Mouse (Mus musculus): ENCODE results near the gene Myo1a. TPM values are rescaled to one million over a fixed set of nuclear protein-coding genes. Genes with fewer than 3 reads are reported as not detected.
"Not testable (repeated sequence)": the region's sequence is repeated elsewhere in the genome, so short reads cannot be mapped to it uniquely, and the experiment has no call there.

Gene Myo1a
- polyA plus RNA-seq, 1 experiment = 0.16 TPM

DNA sequence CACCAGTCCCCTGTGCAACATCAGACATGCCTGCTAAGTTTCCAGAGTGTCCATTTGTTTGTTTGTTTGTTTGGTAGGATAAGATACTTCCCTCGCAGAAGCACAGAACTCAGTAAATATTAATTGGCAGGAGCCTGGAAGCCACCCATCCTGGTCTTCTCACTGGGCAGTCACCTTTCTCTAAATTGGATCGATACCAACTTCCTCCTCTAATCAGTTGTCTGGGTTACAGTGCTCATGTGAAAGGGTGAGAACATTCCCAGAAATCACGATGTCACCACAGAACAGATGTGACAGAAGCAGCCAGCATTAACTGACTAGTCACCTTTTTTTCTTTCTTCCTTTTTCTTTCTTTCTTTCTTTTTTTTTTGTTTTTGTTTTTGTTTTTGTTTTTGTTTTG, 50.3 kb downstream of the Myo1a start:
- Histone ChIP-seq H3K79me2 (ENCODE audit: control insufficient read depth, insufficient read depth) (no peaks in the 10 kb centered on the region), H3K36me3 (ENCODE audit: control insufficient read depth, insufficient read depth) (no peaks in the 10 kb centered on the region), H3ac (ENCODE audit: control insufficient read depth, insufficient read length, low read depth) (no peak overlapping the region), H3K27me3 (ENCODE audit: control insufficient read depth, insufficient read depth, insufficient read length) (no peaks in the 10 kb centered on the region), H3K4me3 (ENCODE audit: insufficient read depth, poor library complexity, severe bottlenecking) (no peak overlapping the region), H3K79me3 (ENCODE audit: low read depth) (no peaks in the 10 kb centered on the region)
- TF ChIP-seq MYOD1 (IDR thresholded peaks at IDR 0.05; ENCODE audit: control insufficient read depth, insufficient read length, low read depth) = no peak
- TF ChIP-seq FOSL1 (IDR thresholded peaks at IDR 0.05; ENCODE audit: insufficient read depth, low read length, poor library complexity, severe bottlenecking) = no peak
- no peak for TF ChIP-seq MAX (IDR thresholded peaks at IDR 0.05)
- no peak for TF ChIP-seq USF1 (IDR thresholded peaks at IDR 0.05; ENCODE audit: low read depth)
- no peak for TF ChIP-seq CEBPB (IDR thresholded peaks at IDR 0.05; ENCODE audit: low read depth)
- TF ChIP-seq CTCF (IDR thresholded peaks at IDR 0.05; ENCODE audit: control insufficient read depth, insufficient read depth, insufficient read length) = no peak
- no peak for TF ChIP-seq MYOG (IDR thresholded peaks at IDR 0.05; ENCODE audit: control insufficient read depth, extremely low read depth, insufficient read length)

DNA sequence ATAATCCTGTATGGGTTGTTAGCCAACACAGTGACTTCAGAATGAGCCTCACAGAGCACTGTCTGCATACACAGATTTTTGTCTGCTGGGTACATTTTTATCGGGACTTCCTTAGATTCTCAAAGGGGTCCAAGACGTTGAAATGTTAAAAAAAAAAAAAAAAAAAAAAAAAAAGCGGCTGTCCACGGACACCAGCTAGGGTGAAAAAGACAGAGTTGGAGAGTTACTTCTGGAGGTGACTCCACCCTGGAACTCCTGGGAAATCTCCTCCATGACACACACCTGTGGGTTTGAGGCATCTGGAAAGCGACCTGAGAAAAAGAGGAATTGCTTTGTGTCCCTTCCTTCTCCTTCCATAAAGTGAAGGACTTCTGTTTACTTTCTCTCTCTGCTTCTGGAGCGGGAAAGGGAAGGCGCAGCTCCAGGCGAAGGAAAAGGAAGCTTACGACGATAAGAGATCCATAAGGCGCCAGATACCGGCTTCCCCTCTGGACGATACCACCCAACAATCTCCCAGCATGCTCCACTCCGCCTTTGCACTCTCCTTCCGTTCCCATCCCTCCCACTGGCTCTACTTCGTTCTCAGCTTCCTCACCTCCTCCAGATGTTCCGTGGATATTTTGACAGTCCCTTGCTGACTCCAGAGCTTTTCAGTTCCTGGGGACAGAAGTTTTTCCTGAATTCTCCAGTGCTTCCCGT, 50.9 kb downstream of the Myo1a start:
- H3K79me2 ChIP-seq (ENCODE audit: control insufficient read depth, insufficient read depth) = no peaks in the 10 kb centered on the region
- no peak overlapping the region for H3K4me3 ChIP-seq (ENCODE audit: insufficient read depth, poor library complexity, severe bottlenecking)
- no peak overlapping the region for H3ac ChIP-seq (ENCODE audit: control insufficient read depth, insufficient read length, low read depth)
- H3K27me3 ChIP-seq (ENCODE audit: control insufficient read depth, insufficient read depth, insufficient read length) = no peaks in the 10 kb centered on the region
- no peaks in the 10 kb centered on the region for H3K36me3 ChIP-seq (ENCODE audit: control insufficient read depth, insufficient read depth)
- H3K79me3 ChIP-seq (ENCODE audit: low read depth) = no peaks in the 10 kb centered on the region
- TF ChIP-seq MYOD1 (IDR thresholded peaks at IDR 0.05; ENCODE audit: control insufficient read depth, insufficient read length, low read depth) = no peak
- no peak for TF ChIP-seq USF1 (IDR thresholded peaks at IDR 0.05; ENCODE audit: low read depth)
- no peak for TF ChIP-seq FOSL1 (IDR thresholded peaks at IDR 0.05; ENCODE audit: insufficient read depth, low read length, poor library complexity, severe bottlenecking)
- no peak for TF ChIP-seq MAX (IDR thresholded peaks at IDR 0.05)
- TF ChIP-seq CTCF (IDR thresholded peaks at IDR 0.05; ENCODE audit: control insufficient read depth, insufficient read depth, insufficient read length) = no peak
- no peak for TF ChIP-seq MYOG (IDR thresholded peaks at IDR 0.05; ENCODE audit: control insufficient read depth, extremely low read depth, insufficient read length)
- no peak for TF ChIP-seq CEBPB (IDR thresholded peaks at IDR 0.05; ENCODE audit: low read depth)

DNA sequence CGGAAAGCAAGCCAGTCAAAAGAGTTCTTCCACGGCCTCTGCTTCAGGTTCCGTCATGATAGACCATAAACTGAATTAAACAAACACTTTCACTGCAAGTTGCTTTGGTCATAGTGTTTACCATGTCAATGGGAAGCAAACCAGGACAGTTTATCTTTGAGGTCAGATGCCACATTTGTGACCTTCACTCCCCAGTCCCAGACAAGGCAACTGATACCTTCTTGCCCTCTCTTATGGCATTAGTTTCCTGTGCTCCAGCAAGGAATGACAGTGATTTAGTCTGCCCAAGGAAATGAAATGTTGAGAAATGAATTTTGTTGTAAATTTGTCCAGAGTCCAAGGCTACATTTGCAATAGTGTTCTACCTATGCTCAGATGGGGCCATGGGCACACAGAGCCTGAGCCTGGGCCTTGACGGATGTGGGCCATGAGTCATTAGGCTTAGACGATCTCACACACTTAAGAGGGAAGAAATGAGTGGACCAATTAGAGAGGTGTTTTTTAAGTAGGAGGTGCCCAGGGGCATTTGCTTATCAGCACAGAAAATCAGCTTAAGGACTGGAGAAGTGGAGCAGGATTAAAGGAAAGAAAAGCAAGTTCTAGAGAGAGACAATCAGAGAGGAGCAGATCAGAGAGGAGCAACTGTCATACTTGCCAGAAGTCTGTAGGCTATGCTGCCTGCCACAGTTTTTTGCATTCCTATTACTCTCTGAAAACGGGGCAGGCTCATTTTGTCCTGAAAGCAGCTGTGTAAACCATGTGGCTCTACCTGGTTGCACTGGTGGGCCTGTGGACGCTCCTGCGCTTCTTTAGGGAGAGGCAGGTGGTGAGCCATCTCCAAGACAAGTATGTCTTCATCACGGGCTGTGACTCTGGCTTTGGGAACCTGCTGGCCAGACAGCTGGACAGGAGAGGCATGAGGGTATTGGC, 54.5 kb downstream of the Myo1a start, which contains the start of the genes Rdh1 and Rdh16f1:
TSS of gene Rdh1 (plus strand) at position 541 of the 930 bp plus-strand sequence.
TSS of gene Rdh16f1 (plus strand) at position 607 of the 930 bp plus-strand sequence.
- Histone ChIP-seq H3K4me3 (ENCODE audit: insufficient read depth, poor library complexity, severe bottlenecking) (no peak within 1 kb of the TSS), H3K27me3 (ENCODE audit: control insufficient read depth, insufficient read depth, insufficient read length) (peaks cover 14% of the 10 kb centered on the region), H3K79me3 (ENCODE audit: low read depth) (no peaks in the 10 kb centered on the region), H3ac (ENCODE audit: control insufficient read depth, insufficient read length, low read depth) (no peak within 1 kb of the TSS), H3K79me2 (ENCODE audit: control insufficient read depth, insufficient read depth) (no peaks in the 10 kb centered on the region), H3K36me3 (ENCODE audit: control insufficient read depth, insufficient read depth) (no peaks in the 10 kb centered on the region)
- TF ChIP-seq MAX (IDR thresholded peaks at IDR 0.05) (no peak), MYOG (IDR thresholded peaks at IDR 0.05; ENCODE audit: control insufficient read depth, extremely low read depth, insufficient read length) (no peak), MYOD1 (IDR thresholded peaks at IDR 0.05; ENCODE audit: control insufficient read depth, insufficient read length, low read depth) (no peak), CTCF (IDR thresholded peaks at IDR 0.05; ENCODE audit: control insufficient read depth, insufficient read depth, insufficient read length) (no peak), USF1 (IDR thresholded peaks at IDR 0.05; ENCODE audit: low read depth) (no peak), FOSL1 (IDR thresholded peaks at IDR 0.05; ENCODE audit: insufficient read depth, low read length, poor library complexity, severe bottlenecking) (no peak), CEBPB (IDR thresholded peaks at IDR 0.05; ENCODE audit: low read depth) (no peak)

GRCm38 (mm10) chr10:127762926-127763325, 58.0 kb downstream of the Myo1a start:
- H3K79me3 ChIP-seq (ENCODE audit: low read depth); H3ac ChIP-seq (ENCODE audit: control insufficient read depth, insufficient read length, low read depth); H3K36me3 ChIP-seq (ENCODE audit: control insufficient read depth, insufficient read depth); H3K79me2 ChIP-seq (ENCODE audit: control insufficient read depth, insufficient read depth); H3K4me3 ChIP-seq (ENCODE audit: insufficient read depth, poor library complexity, severe bottlenecking): not testable (repeated sequence)
- peaks cover 20% of the 10 kb centered on the region for H3K27me3 ChIP-seq (ENCODE audit: control insufficient read depth, insufficient read depth, insufficient read length)

DNA sequence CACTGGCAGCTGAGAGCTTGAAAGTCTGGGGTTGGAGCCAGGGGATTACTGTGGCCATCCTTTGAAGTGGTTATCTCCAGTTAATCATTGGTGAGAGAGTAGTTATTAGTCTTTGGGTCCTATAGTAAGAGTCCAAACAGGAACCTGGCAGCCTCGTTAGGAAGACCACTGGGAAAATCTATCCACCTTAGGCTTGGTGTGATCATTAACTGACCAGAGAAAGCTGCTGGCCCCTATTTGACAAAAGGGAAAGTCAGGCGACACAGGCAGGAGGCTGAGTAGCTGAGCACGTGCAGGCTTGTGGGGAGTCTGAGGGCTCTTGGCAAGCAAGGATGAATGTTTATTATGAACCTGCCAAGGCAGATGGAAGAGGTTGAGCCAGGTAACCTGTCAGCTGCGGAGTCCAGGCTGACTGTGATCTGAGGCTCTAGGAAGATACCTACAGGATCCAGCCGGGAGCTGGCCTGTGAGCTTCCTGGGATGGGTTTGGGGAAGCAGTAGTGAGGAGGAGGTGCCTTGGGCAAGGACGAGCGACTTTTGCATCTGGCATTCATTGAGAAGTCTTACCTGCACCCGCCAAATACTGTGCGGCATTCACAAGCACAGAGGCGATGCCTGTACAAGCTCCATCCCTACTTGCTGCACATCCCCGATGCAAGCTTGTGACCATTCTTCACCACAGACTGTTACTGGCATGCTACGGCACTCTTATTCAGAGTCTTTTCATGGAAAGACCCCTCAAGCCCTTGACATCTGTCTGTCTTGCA, 59.1 kb downstream of the Myo1a start:
- Histone ChIP-seq H3K27me3 (ENCODE audit: control insufficient read depth, insufficient read depth, insufficient read length) (peaks cover 20% of the 10 kb centered on the region), H3K4me3 (ENCODE audit: insufficient read depth, poor library complexity, severe bottlenecking) (no peak overlapping the region), H3K79me3 (ENCODE audit: low read depth) (no peaks in the 10 kb centered on the region), H3K79me2 (ENCODE audit: control insufficient read depth, insufficient read depth) (no peaks in the 10 kb centered on the region), H3K36me3 (ENCODE audit: control insufficient read depth, insufficient read depth) (no peaks in the 10 kb centered on the region), H3ac (ENCODE audit: control insufficient read depth, insufficient read length, low read depth) (no peak overlapping the region)
- TF ChIP-seq FOSL1 (IDR thresholded peaks at IDR 0.05; ENCODE audit: insufficient read depth, low read length, poor library complexity, severe bottlenecking) (no peak), MYOG (IDR thresholded peaks at IDR 0.05; ENCODE audit: control insufficient read depth, extremely low read depth, insufficient read length) (no peak), MYOD1 (IDR thresholded peaks at IDR 0.05; ENCODE audit: control insufficient read depth, insufficient read length, low read depth) (no peak), CTCF (IDR thresholded peaks at IDR 0.05; ENCODE audit: control insufficient read depth, insufficient read depth, insufficient read length) (no peak), CEBPB (IDR thresholded peaks at IDR 0.05; ENCODE audit: low read depth) (no peak), MAX (IDR thresholded peaks at IDR 0.05) (no peak), USF1 (IDR thresholded peaks at IDR 0.05; ENCODE audit: low read depth) (no peak)

Measured in C2C12 (cell line).